Comparison of ENCODE assay signal across 15 mouse cellular contexts in genomic region chr12:107549452-107550296, GRCm38 (mm10).
DNase-seq lines count a peak whose midpoint lies in the region; ATAC-seq and TF ChIP-seq lines count a peak whose summit lies in the region.
"Had no signal": no experiment of that assay in that cellular context is flagged by ENCODE, and none has a peak within 500 bp of the region (broad histone marks: within the 10 kb centered on the region; RNA-seq: fewer than 3 reads in every experiment).

No protein-coding gene starts in this region.

- no peaks in the 10 kb centered on the region; the same call in 1 of the 2 replicates for H3K4me1 ChIP-seq in forebrain, postnatal 0 days (ENCODE audit: insufficient read depth)
- H3K4me1 ChIP-seq in forebrain, embryonic 15.5 days = peaks cover 22% of the 10 kb centered on the region
- no peaks in the 10 kb centered on the region for H3K4me1 ChIP-seq in midbrain, embryonic 16.5 days (ENCODE audit: control insufficient read depth, insufficient read depth, low read length)
- H3K4me1 ChIP-seq in midbrain, embryonic 11.5 days (ENCODE audit: control insufficient read depth, insufficient read depth, low read length) = peaks cover 2% of the 10 kb centered on the region
- H3K4me1 ChIP-seq in hindbrain, embryonic 16.5 days (ENCODE audit: control insufficient read depth, insufficient read depth, low read depth, low read length) = peaks cover 6% of the 10 kb centered on the region
- H3K4me1 ChIP-seq in liver, embryonic 14.5 days (replicated peaks; ENCODE audit: control insufficient read depth in 2 of 2, insufficient read depth in 2 of 2, low read length in 1 of 2) = no peaks in the 10 kb centered on the region
- no peaks in the 10 kb centered on the region for H3K4me1 ChIP-seq in heart, adult 2 months (ENCODE audit: control insufficient read depth, insufficient read depth, low read length)

- H3K27me3 ChIP-seq in forebrain, postnatal 0 days (ENCODE audit: insufficient read depth, low read length) = no peaks in the 10 kb centered on the region
- H3K27me3 ChIP-seq in forebrain, embryonic 15.5 days = no peaks in the 10 kb centered on the region
- H3K27me3 ChIP-seq in midbrain, embryonic 16.5 days (ENCODE audit: control insufficient read depth, insufficient read depth, low read depth, low read length) = no peaks in the 10 kb centered on the region
- no peaks in the 10 kb centered on the region for H3K27me3 ChIP-seq in midbrain, embryonic 11.5 days (ENCODE audit: control insufficient read depth, insufficient read depth, low read length)
- H3K27me3 ChIP-seq in hindbrain, embryonic 16.5 days (replicated peaks; ENCODE audit: control insufficient read depth, insufficient read depth, low read length) = no peaks in the 10 kb centered on the region
- no peaks in the 10 kb centered on the region for H3K27me3 ChIP-seq in liver, embryonic 14.5 days (ENCODE audit: control insufficient read depth, insufficient read depth, low read length)
- H3K27me3 ChIP-seq in heart, adult 2 months (ENCODE audit: control insufficient read depth, insufficient read depth, low read length) = no peaks in the 10 kb centered on the region

- no peak overlapping the region for H3K27ac ChIP-seq in forebrain, postnatal 0 days (ENCODE audit: low read depth, low read length)
- H3K27ac ChIP-seq in forebrain, embryonic 15.5 days (replicated peaks) = no peak overlapping the region
- no peak overlapping the region for H3K27ac ChIP-seq in midbrain, embryonic 16.5 days (ENCODE audit: low read length)
- no peak overlapping the region for H3K27ac ChIP-seq in midbrain, embryonic 11.5 days (ENCODE audit: low read depth, low read length)
- no peak overlapping the region for H3K27ac ChIP-seq in hindbrain, embryonic 16.5 days (ENCODE audit: low read depth, low read length)
- H3K27ac ChIP-seq in liver, embryonic 14.5 days = no peak overlapping the region
- no peak overlapping the region for H3K27ac ChIP-seq in heart, adult 2 months
- H3K27ac ChIP-seq: forebrain, embryonic 10.5 days; kidney, postnatal 0 days; macrophage had no signal

- 0 out of 2 replicates have a peak, but pooled peaks have one; percentile 18 for TF ChIP-seq EP300 in liver, embryonic 14.5 days (IDR thresholded peaks at IDR 0.05; ENCODE audit: low read depth)
- no peak for TF ChIP-seq EP300 in heart, adult 2 months (IDR thresholded peaks at IDR 0.05; ENCODE audit: insufficient read depth, low read depth, low read length)

- ATAC-seq in forebrain, postnatal 0 days = no peak
- ATAC-seq in forebrain, embryonic 15.5 days (replicated peaks) = no peak
- 0 out of 2 replicates have a peak, but pooled peaks have one; percentile 45 for ATAC-seq in midbrain, embryonic 16.5 days
- ATAC-seq in midbrain, embryonic 11.5 days (ENCODE audit: low FRiP score) = no peak
- peak; percentile 20; the same call in 1 of the 2 replicates for ATAC-seq in hindbrain, embryonic 16.5 days
- ATAC-seq in liver, embryonic 14.5 days (ENCODE audit: insufficient read depth) = peak; percentile 43; the same call in 1 of the 2 replicates

- H3K9ac ChIP-seq in forebrain, postnatal 0 days = no peak overlapping the region
- H3K9ac ChIP-seq in forebrain, embryonic 15.5 days (replicated peaks) = no peak overlapping the region
- H3K9ac ChIP-seq in midbrain, embryonic 16.5 days (ENCODE audit: low read depth, low read length) = no peak overlapping the region
- no peak overlapping the region for H3K9ac ChIP-seq in midbrain, embryonic 11.5 days (ENCODE audit: low read length)
- no peak overlapping the region; the same call in 1 of the 2 replicates for H3K9ac ChIP-seq in hindbrain, embryonic 16.5 days (ENCODE audit: low read depth, low read length)
- H3K9ac ChIP-seq in liver, embryonic 14.5 days (replicated peaks) = no peak overlapping the region
- H3K9ac ChIP-seq in heart, adult 2 months (ENCODE audit: low read depth, low read length) = no peak overlapping the region

- no peaks in the 10 kb centered on the region for H3K36me3 ChIP-seq in forebrain, postnatal 0 days (ENCODE audit: insufficient read depth)
- no peaks in the 10 kb centered on the region for H3K36me3 ChIP-seq in forebrain, embryonic 15.5 days
- H3K36me3 ChIP-seq in midbrain, embryonic 16.5 days (ENCODE audit: control insufficient read depth, insufficient read depth, low read length) = no peaks in the 10 kb centered on the region
- H3K36me3 ChIP-seq in midbrain, embryonic 11.5 days (ENCODE audit: control insufficient read depth, insufficient read depth, low read length) = no peaks in the 10 kb centered on the region
- H3K36me3 ChIP-seq in hindbrain, embryonic 16.5 days (ENCODE audit: control insufficient read depth, insufficient read depth, low read length) = no peaks in the 10 kb centered on the region
- H3K36me3 ChIP-seq in liver, embryonic 14.5 days (replicated peaks; ENCODE audit: control insufficient read depth, insufficient read depth, low read depth) = no peaks in the 10 kb centered on the region
- no peaks in the 10 kb centered on the region for H3K36me3 ChIP-seq in heart, adult 2 months (ENCODE audit: control insufficient read depth, insufficient read depth, low read length)
- H3K36me3 ChIP-seq: forebrain, embryonic 10.5 days had no signal

- DNase-seq in forebrain, postnatal 0 days = no peak
- DNase-seq in midbrain, embryonic 11.5 days (ENCODE audit: low spot score, missing footprints) = no peak
- DNase-seq in liver, embryonic 14.5 days (ENCODE audit: low read depth in 3 of 3, low spot score in 3 of 3) = no peak
- DNase-seq in urinary bladder, postnatal 14 days (ENCODE audit: low spot score) = no peak
- no peak for DNase-seq in heart, adult 2 months
- DNase-seq: adrenal gland, postnatal 14 days; right cerebral cortex, adult 18-20 months; thymus, postnatal 36 days had no signal

- WGBS in forebrain, postnatal 0 days = 63% methylated on average over 25 of the region's 25 CpGs
- 72% methylated on average over 25 of the region's 25 CpGs for WGBS in forebrain, embryonic 15.5 days
- 67% methylated on average over 25 of the region's 25 CpGs for WGBS in midbrain, embryonic 16.5 days
- WGBS in midbrain, embryonic 11.5 days = 82% methylated on average over 25 of the region's 25 CpGs
- WGBS in hindbrain, embryonic 16.5 days = 59% methylated on average over 25 of the region's 25 CpGs
- 63% methylated on average over 25 of the region's 25 CpGs for WGBS in liver, embryonic 14.5 days (ENCODE audit: insufficient replicate concordance)
- WGBS in heart, adult 2 months = 72% methylated on average over 25 of the region's 25 CpGs

- 0 out of 2 replicates have a peak overlapping the region, but pooled peaks have one; percentile 1 for H3K4me2 ChIP-seq in forebrain, postnatal 0 days (ENCODE audit: low read depth)
- no peak overlapping the region for H3K4me2 ChIP-seq in forebrain, embryonic 15.5 days (replicated peaks)
- H3K4me2 ChIP-seq in midbrain, embryonic 16.5 days (ENCODE audit: low read length) = no peak overlapping the region
- H3K4me2 ChIP-seq in midbrain, embryonic 11.5 days = no peak overlapping the region
- peak overlapping the region; percentile 18 for H3K4me2 ChIP-seq in hindbrain, embryonic 16.5 days (ENCODE audit: low read length)
- H3K4me2 ChIP-seq in liver, embryonic 14.5 days (ENCODE audit: low read depth) = no peak overlapping the region
- H3K4me2 ChIP-seq: heart, embryonic 11.5 days had no signal

- intact Hi-C loops in heart, adult 2 months (cut with DNase I) = no loop called here

- H3K9me3 ChIP-seq in forebrain, postnatal 0 days (ENCODE audit: low read length) = no peaks in the 10 kb centered on the region
- H3K9me3 ChIP-seq in forebrain, embryonic 15.5 days = no peaks in the 10 kb centered on the region
- no peaks in the 10 kb centered on the region for H3K9me3 ChIP-seq in midbrain, embryonic 16.5 days (replicated peaks; ENCODE audit: control insufficient read depth, low read length, poor library complexity, severe bottlenecking)
- no peaks in the 10 kb centered on the region for H3K9me3 ChIP-seq in midbrain, embryonic 11.5 days (ENCODE audit: control insufficient read depth, low read length)
- no peaks in the 10 kb centered on the region for H3K9me3 ChIP-seq in hindbrain, embryonic 16.5 days (ENCODE audit: control insufficient read depth, low read length)
- no peaks in the 10 kb centered on the region for H3K9me3 ChIP-seq in liver, embryonic 14.5 days (ENCODE audit: control insufficient read depth, low read length)
- H3K9me3 ChIP-seq: forebrain, embryonic 10.5 days had no signal

- no peak for TF ChIP-seq CTCF in forebrain, postnatal 0 days (IDR thresholded peaks at IDR 0.05; ENCODE audit: low read depth)
- TF ChIP-seq CTCF in liver, embryonic 14.5 days (IDR thresholded peaks at IDR 0.05; ENCODE audit: low read depth) = no peak
- no peak for TF ChIP-seq CTCF in heart, adult 2 months (IDR thresholded peaks at IDR 0.05)

- no peak for TF ChIP-seq POLR2A in heart, adult 2 months (IDR thresholded peaks at IDR 0.05; ENCODE audit: insufficient read depth, low read depth, low read length)

- H3K4me3 ChIP-seq in forebrain, postnatal 0 days (ENCODE audit: low read depth, low read length) = no peak overlapping the region
- no peak overlapping the region for H3K4me3 ChIP-seq in forebrain, embryonic 15.5 days
- no peak overlapping the region for H3K4me3 ChIP-seq in midbrain, embryonic 16.5 days (ENCODE audit: low read depth, low read length)
- H3K4me3 ChIP-seq in midbrain, embryonic 11.5 days (ENCODE audit: low read depth, low read length) = no peak overlapping the region
- H3K4me3 ChIP-seq in hindbrain, embryonic 16.5 days (ENCODE audit: low read length) = no peak overlapping the region; the same call in 1 of the 2 replicates
- H3K4me3 ChIP-seq in liver, embryonic 14.5 days (ENCODE audit: insufficient read depth in 1 of 2, low read depth in 2 of 2, low read length in 2 of 2) = no peak overlapping the region
- no peak overlapping the region for H3K4me3 ChIP-seq in heart, adult 2 months
- H3K4me3 ChIP-seq: forebrain, embryonic 10.5 days had no signal

- no peaks in the 10 kb centered on the region for H3K79me2 ChIP-seq in heart, adult 2 months (replicated peaks; ENCODE audit: control insufficient read depth, insufficient read depth, low read length)

Comparison
In these comparisons a context has a peak if more than half of its experiments do, and no peak if none do; other contexts are left out.
1. ATAC-seq: peak in midbrain, embryonic 16.5 days (single experiment), hindbrain, embryonic 16.5 days (single experiment) and liver, embryonic 14.5 days (single experiment); none in forebrain, postnatal 0 days (single experiment), forebrain, embryonic 15.5 days (single experiment) and midbrain, embryonic 11.5 days (single experiment).
2. H3K4me2 ChIP-seq: peak in forebrain, postnatal 0 days (single experiment) and hindbrain, embryonic 16.5 days (single experiment); none in forebrain, embryonic 15.5 days (single experiment), midbrain, embryonic 16.5 days (single experiment), midbrain, embryonic 11.5 days (single experiment) and liver, embryonic 14.5 days (single experiment).